Mouse (Mus musculus): Measurements from ENCODE around the gene Enpp4. TPM values are rescaled to one million over a fixed set of nuclear protein-coding genes. Genes with fewer than 3 reads are reported as not detected.

Enpp4 gene
- polyA plus RNA-seq (2015; fragmentation: Nextera tagmentation; extraction: Ambion mirVana) = 8.4 and 9.2 TPM in 2 replicates

GRCm38 (mm10) chr17:44105287-44106138 lies at the start of gene Enpp4:
Gene Enpp4 (minus strand): TSS chr17:44105809.
- no peaks in the 10 kb centered on the region for H3K27me3 ChIP-seq (replicated peaks; ENCODE audit: insufficient read depth, low read length)
- no peaks in the 10 kb centered on the region for H3K9me3 ChIP-seq (ENCODE audit: low read length)
- peaks cover 4% of the 10 kb centered on the region; the same call in 1 of the 2 replicates for H3K4me1 ChIP-seq (ENCODE audit: insufficient read depth, low read depth, low read length)
- WGBS = under 1% methylated on average over 68 of the region's 76 CpGs
- peak within 1 kb of the TSS; percentile 73 for H3K4me3 ChIP-seq (ENCODE audit: low read depth, low read length)
- H3K9ac ChIP-seq (replicated peaks; ENCODE audit: low read depth) = peak within 1 kb of the TSS; percentile 50
- ATAC-seq (peak; percentile 99), DNase-seq (ENCODE audit: low spot score) (peak; percentile 93)
- peak within 1 kb of the TSS; percentile 77 for H3K27ac ChIP-seq (ENCODE audit: low read length)
- no peak for TF ChIP-seq CTCF (IDR thresholded peaks at IDR 0.05)
- TF ChIP-seq EP300 (IDR thresholded peaks at IDR 0.05) = no peak
- H3K4me2 ChIP-seq (replicated peaks; ENCODE audit: low read depth, low read length) = peak within 1 kb of the TSS; percentile 91
- H3K36me3 ChIP-seq (ENCODE audit: insufficient read depth, low read length) = no peaks in the 10 kb centered on the region

- 45% methylated on average over 2 of the region's 2 CpGs for WGBS
- peak; percentile 52 for ATAC-seq
- peak; percentile 23 for DNase-seq (ENCODE audit: low spot score)
- peak overlapping the region; percentile 77 for H3K27ac ChIP-seq (ENCODE audit: low read length)
- no peak overlapping the region for H3K4me3 ChIP-seq (ENCODE audit: low read depth, low read length)
- H3K9me3 ChIP-seq (ENCODE audit: low read length) = no peaks in the 10 kb centered on the region
- no peaks in the 10 kb centered on the region for H3K36me3 ChIP-seq (ENCODE audit: insufficient read depth, low read length)
- TF ChIP-seq EP300 (IDR thresholded peaks at IDR 0.05) (peak; percentile 87), CTCF (IDR thresholded peaks at IDR 0.05) (no peak)
- no peaks in the 10 kb centered on the region for H3K4me1 ChIP-seq (ENCODE audit: insufficient read depth, low read depth, low read length)
- no peak overlapping the region for H3K9ac ChIP-seq (replicated peaks; ENCODE audit: low read depth)
- H3K27me3 ChIP-seq (replicated peaks; ENCODE audit: insufficient read depth, low read length) = no peaks in the 10 kb centered on the region
- no peak overlapping the region for H3K4me2 ChIP-seq (replicated peaks; ENCODE audit: low read depth, low read length)
Observed at GRCm38 (mm10) chr17:44155204-44155603, 49.6 kb upstream of the Enpp4 start.

GRCm38 (mm10) chr17:44153871-44154270 lies 48.3 kb upstream of the Enpp4 start:
- Histone ChIP-seq H3K4me2 (replicated peaks; ENCODE audit: low read depth, low read length) (peak overlapping the region; percentile 25; the same call in 1 of the 2 replicates), H3K36me3 (ENCODE audit: insufficient read depth, low read length) (no peaks in the 10 kb centered on the region), H3K4me3 (ENCODE audit: low read depth, low read length) (no peak overlapping the region), H3K9ac (replicated peaks; ENCODE audit: low read depth) (peak overlapping the region; percentile 13; the same call in 1 of the 2 replicates), H3K27ac (ENCODE audit: low read length) (peak overlapping the region; percentile 78), H3K27me3 (replicated peaks; ENCODE audit: insufficient read depth, low read length) (no peaks in the 10 kb centered on the region), H3K9me3 (ENCODE audit: low read length) (no peaks in the 10 kb centered on the region), H3K4me1 (ENCODE audit: insufficient read depth, low read depth, low read length) (no peaks in the 10 kb centered on the region)
- peak; percentile 27; the same call in 1 of the 2 replicates for ATAC-seq
- TF ChIP-seq CTCF (IDR thresholded peaks at IDR 0.05) (no peak), EP300 (IDR thresholded peaks at IDR 0.05) (peak; percentile 96)
- DNase-seq (ENCODE audit: low spot score) = peak; percentile 82
- 27% methylated on average over 5 of the region's 5 CpGs for WGBS

GRCm38 (mm10) chr17:44151889-44152288 lies 46.3 kb upstream of the Enpp4 start:
- ATAC-seq = peak; percentile 83
- H3K9ac ChIP-seq (replicated peaks; ENCODE audit: low read depth) = 0 out of 2 replicates have a peak overlapping the region, but pooled peaks have one; percentile 17
- WGBS = 34% methylated on average over 8 of the region's 8 CpGs

GRCm38 (mm10) chr17:44151130-44151529 lies 45.5 kb upstream of the Enpp4 start:
- WGBS = 63% methylated on average over 3 of the region's 3 CpGs

More at GRCm38 (mm10) chr17:44151889-44152288, 46.3 kb upstream of the Enpp4 start:
- no peaks in the 10 kb centered on the region for H3K36me3 ChIP-seq (ENCODE audit: insufficient read depth, low read length)
- DNase-seq (ENCODE audit: low spot score) = peak; percentile 84
- TF ChIP-seq EP300 (IDR thresholded peaks at IDR 0.05) (peak; percentile 93), CTCF (IDR thresholded peaks at IDR 0.05) (no peak)
- no peaks in the 10 kb centered on the region for H3K27me3 ChIP-seq (replicated peaks; ENCODE audit: insufficient read depth, low read length)
- H3K27ac ChIP-seq (ENCODE audit: low read length) = peak overlapping the region; percentile 78
- H3K4me1 ChIP-seq (ENCODE audit: insufficient read depth, low read depth, low read length) = no peaks in the 10 kb centered on the region; the same call in 1 of the 2 replicates
- no peak overlapping the region for H3K4me3 ChIP-seq (ENCODE audit: low read depth, low read length)
- H3K9me3 ChIP-seq (ENCODE audit: low read length) = no peaks in the 10 kb centered on the region
- peak overlapping the region; percentile 25; the same call in 1 of the 2 replicates for H3K4me2 ChIP-seq (replicated peaks; ENCODE audit: low read depth, low read length)

More at GRCm38 (mm10) chr17:44151130-44151529, 45.5 kb upstream of the Enpp4 start:
- ATAC-seq = peak; percentile 40; the same call in 1 of the 2 replicates
- H3K4me1 ChIP-seq (ENCODE audit: insufficient read depth, low read depth, low read length) = no peaks in the 10 kb centered on the region; the same call in 1 of the 2 replicates
- DNase-seq (ENCODE audit: low spot score) = peak; percentile 62
- no peaks in the 10 kb centered on the region for H3K36me3 ChIP-seq (ENCODE audit: insufficient read depth, low read length)
- TF ChIP-seq EP300 (IDR thresholded peaks at IDR 0.05) (no peak), CTCF (IDR thresholded peaks at IDR 0.05) (peak; percentile 86)
- peak overlapping the region; percentile 77; the same call in 1 of the 2 replicates for H3K27ac ChIP-seq (ENCODE audit: low read length)
- H3K4me2 ChIP-seq (replicated peaks; ENCODE audit: low read depth, low read length) = no peak overlapping the region
- no peak overlapping the region for H3K9ac ChIP-seq (replicated peaks; ENCODE audit: low read depth)
- no peaks in the 10 kb centered on the region for H3K9me3 ChIP-seq (ENCODE audit: low read length)
- H3K27me3 ChIP-seq (replicated peaks; ENCODE audit: insufficient read depth, low read length) = no peaks in the 10 kb centered on the region
- H3K4me3 ChIP-seq (ENCODE audit: low read depth, low read length) = no peak overlapping the region
